Mouse (Mus musculus) embryo, embryonic 11.5 days (tissue): Measurements from ENCODE around the gene March6.

Experiments
- DNase-seq: peaks from one replicate; pipeline ENCODE4 v3.0.0-alpha.2; 2012; ENCODE audit warnings: low read depth, low spot score

Gene March6

DNA sequence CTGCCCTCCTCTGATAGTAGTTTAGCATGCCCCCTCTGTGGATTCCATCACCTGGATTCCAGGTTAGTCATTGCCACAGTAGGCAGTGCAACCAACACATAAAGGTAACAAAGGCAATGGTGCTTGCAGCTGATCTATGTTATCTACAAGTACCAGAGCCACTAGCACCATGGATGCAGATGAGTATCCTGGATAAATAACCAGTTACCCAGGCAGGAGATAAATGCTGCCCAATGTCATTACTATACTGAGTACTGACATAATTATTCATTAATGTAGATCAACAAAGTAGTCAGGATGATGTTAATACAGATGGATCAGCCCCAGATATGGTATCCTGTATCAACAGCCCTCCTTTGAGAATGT, 19.5 kb downstream of the March6 start:
- DNase-seq = no peak

DNA sequence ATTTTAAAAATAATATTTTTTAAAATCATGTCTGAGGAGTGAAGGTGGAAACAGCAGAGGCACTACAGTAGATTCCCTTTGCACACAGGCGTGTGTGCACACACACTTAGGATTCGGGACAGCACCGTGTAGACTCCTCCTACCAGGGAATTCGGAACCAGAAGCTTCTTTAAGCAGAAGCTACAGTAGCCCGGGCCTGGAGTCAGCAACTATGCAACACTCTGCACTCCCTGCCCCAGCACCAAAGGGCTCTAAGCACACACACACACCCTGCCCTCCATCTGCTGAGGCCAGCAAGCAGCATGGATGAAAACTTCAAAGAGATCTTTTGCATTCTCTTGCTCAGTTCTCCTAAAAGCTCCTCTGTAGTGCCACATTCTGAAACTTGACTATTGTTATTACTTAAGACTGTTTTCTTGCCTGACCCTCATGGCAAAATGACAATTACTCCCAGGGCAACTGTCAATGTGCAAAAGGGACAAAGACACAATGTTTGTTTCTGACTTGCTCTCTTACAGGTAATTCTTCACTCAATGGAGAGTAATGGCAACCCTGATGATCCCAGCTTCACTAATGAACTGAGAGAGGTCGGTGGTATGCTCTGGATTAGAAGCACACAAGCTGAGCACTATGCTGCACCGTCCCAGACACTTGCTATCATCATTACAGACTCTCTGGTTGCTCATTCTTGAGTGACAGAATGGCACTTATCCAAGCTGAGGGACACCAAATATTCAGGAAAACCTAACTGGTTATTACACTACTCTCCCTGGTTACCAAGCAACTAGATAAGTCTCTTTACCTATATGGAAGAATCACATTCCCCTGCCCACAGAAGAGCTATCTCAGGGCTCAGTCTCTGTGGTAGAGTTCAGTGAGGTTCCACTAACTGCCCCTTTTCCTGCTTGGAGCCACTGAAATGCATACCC, 20.1 kb downstream of the March6 start:
- no peak for DNase-seq

GRCm38 (mm10) chr15:31505082-31505481, 25.8 kb downstream of the March6 start:
- DNase-seq = no peak

DNA sequence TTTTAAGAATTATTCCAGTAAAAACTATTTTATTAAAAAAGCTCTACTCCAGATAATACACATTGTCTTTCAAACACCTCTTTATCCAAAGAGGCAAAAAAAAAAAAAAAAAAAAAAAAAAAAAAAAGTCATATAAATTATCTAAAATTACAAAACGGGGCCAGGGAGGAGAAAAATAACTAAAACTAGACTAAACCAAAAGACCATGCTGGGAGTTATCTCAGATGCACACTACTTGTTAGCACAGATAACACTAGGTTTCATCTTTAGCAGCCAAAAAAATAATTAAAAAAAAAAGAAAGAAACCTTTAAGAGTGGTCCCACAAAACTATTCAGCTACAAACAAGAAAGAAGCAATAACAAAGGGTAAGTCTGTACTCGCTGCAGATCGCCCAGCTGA, 27.4 kb downstream of the March6 start:
- DNase-seq = no peak

GRCm38 (mm10) chr15:31502996-31503395, 27.9 kb downstream of the March6 start:
- no peak for DNase-seq

- DNase-seq = no peak
Measured at GRCm38 (mm10) chr15:31502313-31502712, 28.5 kb downstream of the March6 start.

DNA sequence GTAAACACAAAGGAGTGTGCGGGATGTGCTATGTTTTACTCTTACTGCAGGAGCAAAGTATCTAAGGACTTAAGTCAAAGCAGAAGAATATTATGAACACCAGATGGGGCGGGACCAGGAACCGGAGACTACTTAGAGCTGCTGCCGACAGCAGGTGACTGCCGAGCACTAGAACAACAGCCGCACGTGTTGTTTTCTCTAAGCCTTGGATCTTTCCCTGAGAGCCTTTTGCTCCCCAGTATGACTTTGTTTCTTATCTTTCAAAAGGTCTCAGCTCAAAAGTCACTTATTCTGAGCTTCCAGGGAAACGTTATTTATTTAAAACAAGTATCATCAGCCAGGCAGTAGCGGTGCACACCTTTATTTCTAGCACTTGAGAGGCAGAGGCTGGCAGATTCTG, 36.0 kb downstream of the March6 start:
- no peak for DNase-seq

DNA sequence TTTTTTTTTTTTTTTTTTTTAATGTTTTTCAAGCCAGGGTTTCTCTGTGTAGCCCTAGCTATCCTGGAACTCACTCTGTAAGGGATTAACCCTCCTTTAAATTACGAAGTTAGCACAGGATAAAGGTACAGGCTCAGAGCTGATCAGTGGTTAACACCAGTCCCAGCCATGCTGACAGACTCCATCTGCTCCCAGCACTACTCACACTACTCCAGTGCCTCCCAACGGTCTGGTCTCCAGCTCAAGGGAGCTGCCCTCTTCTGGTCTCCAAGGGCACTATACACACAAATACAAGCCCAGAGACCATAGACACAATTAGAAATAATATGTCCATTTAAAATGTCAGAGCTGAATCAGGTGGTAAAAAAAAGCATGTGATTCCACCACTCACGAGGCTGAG, 36.5 kb downstream of the March6 start:
- no peak for DNase-seq

DNA sequence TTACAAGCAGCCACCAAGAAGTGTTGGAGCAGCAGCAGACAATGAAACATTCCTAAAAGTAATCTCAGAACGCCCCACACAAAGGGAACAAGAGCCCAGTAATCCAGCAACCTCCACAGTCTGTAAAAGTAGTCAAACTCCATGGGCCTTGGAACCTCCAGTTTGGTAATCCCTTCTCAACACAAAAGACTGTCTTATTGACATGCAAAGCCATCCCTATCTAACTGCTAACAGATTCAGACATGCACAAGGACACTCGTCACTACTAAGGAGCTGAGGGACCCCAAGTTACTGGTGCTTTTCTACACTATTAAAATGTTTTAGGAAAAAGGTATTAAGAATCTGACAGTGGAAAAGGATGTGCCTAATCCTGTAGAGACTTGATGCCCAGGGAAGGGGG, 43.4 kb downstream of the March6 start:
- DNase-seq = no peak

- no peak for DNase-seq
Measured at GRCm38 (mm10) chr15:31476678-31477077, 54.2 kb downstream of the March6 start.

- no peak for DNase-seq
Measured at GRCm38 (mm10) chr15:31472645-31473574, 57.9 kb downstream of the March6 start.

DNA sequence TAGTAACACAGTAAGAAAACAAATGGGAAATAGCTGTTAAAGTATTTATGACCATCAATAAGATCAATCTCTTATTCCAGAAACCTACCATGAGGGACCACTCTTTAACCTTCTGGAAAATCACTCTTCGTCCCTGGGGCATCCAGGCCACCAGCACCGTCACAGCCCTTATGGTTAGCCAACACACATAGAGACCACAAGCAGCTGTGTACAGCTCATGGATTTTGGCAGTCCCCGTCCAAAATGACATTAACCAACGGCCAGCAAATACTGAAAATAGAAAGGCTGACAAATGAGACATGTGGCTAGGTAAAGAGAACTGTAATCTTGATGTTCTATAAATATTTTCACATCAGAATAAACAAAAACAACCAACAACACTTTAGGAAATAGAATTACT, 59.3 kb downstream of the March6 start:
- DNase-seq = no peak

GRCm38 (mm10) chr15:31469497-31469896, 61.4 kb downstream of the March6 start:
- DNase-seq = no peak

- DNase-seq = no peak
Measured at GRCm38 (mm10) chr15:31468806-31469205, 62.0 kb downstream of the March6 start.

DNA sequence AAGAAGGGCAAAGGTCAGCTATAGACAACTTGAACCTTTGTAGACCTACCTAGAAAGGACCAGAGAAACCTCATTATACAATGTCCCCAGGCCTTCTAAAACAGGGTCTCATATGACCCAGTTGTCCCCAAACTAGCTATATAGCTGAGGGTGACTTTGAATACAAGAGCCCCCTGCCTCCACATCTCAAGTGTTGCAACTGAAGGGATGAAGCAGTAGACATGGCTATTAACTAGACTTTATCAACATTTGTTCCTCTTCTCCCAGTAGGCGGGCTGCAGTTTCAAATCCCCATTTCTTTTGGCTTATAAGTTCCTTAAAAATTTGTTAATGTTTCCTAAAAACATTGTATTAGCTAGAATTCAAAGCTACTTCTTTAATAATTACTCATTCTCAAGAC, 64.1 kb downstream of the March6 start:
- DNase-seq = no peak

- DNase-seq = no peak
Measured at GRCm38 (mm10) chr15:31466295-31466694, 64.6 kb downstream of the March6 start.

GRCm38 (mm10) chr15:31465806-31466205, 65.0 kb downstream of the March6 start:
- no peak for DNase-seq

GRCm38 (mm10) chr15:31460571-31460970, 70.3 kb downstream of the March6 start:
- DNase-seq = no peak

- DNase-seq = no peak
Measured at GRCm38 (mm10) chr15:31458081-31458480, 72.8 kb downstream of the March6 start.

GRCm38 (mm10) chr15:31456381-31456780, 74.5 kb downstream of the March6 start:
- no peak for DNase-seq

DNA sequence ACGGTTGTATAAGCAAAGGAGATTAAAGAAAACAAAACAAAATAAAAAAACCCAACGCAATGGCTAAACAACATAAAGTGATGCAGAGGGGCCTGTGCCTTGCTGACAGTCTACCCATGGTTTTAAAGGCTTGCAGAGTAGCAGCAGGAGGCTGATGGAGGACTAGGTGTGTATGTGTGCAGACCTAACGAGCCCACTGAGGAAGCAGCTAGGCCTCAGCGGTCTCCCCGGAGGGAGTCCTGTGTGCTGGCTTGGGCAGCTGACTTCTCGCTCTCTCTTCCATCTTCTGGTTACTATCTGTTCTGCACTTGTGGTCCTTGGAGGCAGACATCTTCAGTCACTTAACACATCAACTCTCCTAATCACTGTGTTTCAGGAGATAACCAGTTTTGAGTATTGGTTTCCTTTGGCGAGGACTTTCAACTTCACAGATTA, 76.0 kb downstream of the March6 start:
- no peak for DNase-seq

DNA sequence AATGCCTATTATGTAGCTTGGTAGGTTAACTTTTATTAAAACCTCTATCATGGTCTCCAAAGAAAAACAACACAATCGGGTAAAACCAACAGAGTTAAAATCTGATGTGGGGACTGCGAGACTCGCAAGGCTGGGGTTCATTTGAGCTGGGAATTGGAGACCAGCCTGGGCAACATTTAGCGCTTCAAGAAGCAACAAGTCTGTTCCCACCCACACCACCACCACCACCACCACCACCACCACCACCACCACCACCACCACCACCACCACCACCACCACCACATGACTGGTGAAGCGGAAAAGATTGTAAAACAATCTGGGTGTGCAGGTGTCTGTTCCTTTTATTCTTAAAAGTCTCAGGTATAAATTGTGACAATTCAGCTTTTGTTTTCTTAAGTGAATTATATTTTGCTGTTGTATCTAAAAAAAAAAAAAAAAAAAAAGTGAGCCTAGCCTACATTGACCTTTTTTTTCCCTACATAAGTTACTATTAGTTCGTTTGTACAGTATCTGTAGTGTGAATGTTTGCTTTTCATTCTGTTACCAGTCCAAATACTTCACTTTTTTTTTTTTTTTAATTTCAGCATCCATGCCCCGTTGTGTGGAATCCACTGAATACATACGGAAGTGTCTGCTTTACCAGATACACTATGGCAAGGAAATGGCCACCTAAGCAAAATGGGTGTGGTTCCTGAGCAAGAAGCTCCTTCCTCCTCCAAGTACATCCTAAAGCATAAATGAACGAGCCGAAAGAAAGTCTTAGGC, 76.6 kb downstream of the March6 start:
- no peak for DNase-seq
